Mouse (Mus musculus) cerebellum, postnatal 25 days (tissue): Measurements from ENCODE around the gene Emc9.

Experiments used
- DNase-seq, 2 experiments: peaks; one replicate each; pipeline ENCODE4 v3.0.0; 2021; ENCODE audit warnings: mixed read lengths in 2 of 2

The Emc9 gene

GRCm38 (mm10) chr14:55590748-55591330 is 5.7 kb upstream of the Emc9 start, which contains the start of gene Psme2:
Psme2 (minus strand) TSS chr14:55591113.
- DNase-seq, result peak; percentile 76 to 83

GRCm38 (mm10) chr14:55589771-55590448 is 4.8 kb upstream of the Emc9 start:
- no peak for DNase-seq

GRCm38 (mm10) chr14:55589271-55589670 is 4.2 kb upstream of the Emc9 start:
- DNase-seq, result no peak

- no peak for DNase-seq
Observed at GRCm38 (mm10) chr14:55586149-55586548, 1.0 kb upstream of the Emc9 start.

GRCm38 (mm10) chr14:55585566-55585960 is 461 bp upstream of the Emc9 start:
- DNase-seq, result no peak

- DNase-seq, result no peak
Observed at GRCm38 (mm10) chr14:55584303-55584701, 800 bp downstream of the Emc9 start.

GRCm38 (mm10) chr14:55581981-55582681 is 3.0 kb downstream of the Emc9 start:
- DNase-seq, result no peak

GRCm38 (mm10) chr14:55580731-55581130 is 4.4 kb downstream of the Emc9 start:
- DNase-seq, result no peak

GRCm38 (mm10) chr14:55579511-55580496 is 5.3 kb downstream of the Emc9 start:
- DNase-seq, result no peak

GRCm38 (mm10) chr14:55578668-55579269 is 6.3 kb downstream of the Emc9 start:
- DNase-seq, result peak in 1 of 2 experiments; percentile 67

GRCm38 (mm10) chr14:55577871-55578667 is 7.0 kb downstream of the Emc9 start, which contains the start of gene Psme1:
Psme1 (plus strand) TSS chr14:55578123.
- peak; percentile 70 to 74 for DNase-seq

- peak in 1 of 2 experiments; percentile 44 for DNase-seq
Observed at GRCm38 (mm10) chr14:55576376-55576775, 8.7 kb downstream of the Emc9 start.

GRCm38 (mm10) chr14:55575711-55576110 is 9.4 kb downstream of the Emc9 start:
- no peak for DNase-seq

- no peak for DNase-seq
Observed at GRCm38 (mm10) chr14:55575302-55575701, 9.8 kb downstream of the Emc9 start, which contains the start of gene Fitm1. Fitm1 (plus strand) TSS chr14:55575617.

- DNase-seq, result no peak
Observed at GRCm38 (mm10) chr14:55571760-55572159, 13.3 kb downstream of the Emc9 start.

GRCm38 (mm10) chr14:55570588-55570987 is 14.5 kb downstream of the Emc9 start:
- DNase-seq, result no peak

- DNase-seq, result no peak
Observed at GRCm38 (mm10) chr14:55567496-55567895, 17.6 kb downstream of the Emc9 start.

GRCm38 (mm10) chr14:55565748-55566147 is 19.4 kb downstream of the Emc9 start:
- no peak for DNase-seq

- no peak for DNase-seq
Observed at GRCm38 (mm10) chr14:55563249-55563648, 21.9 kb downstream of the Emc9 start.

GRCm38 (mm10) chr14:55561860-55562259 is 23.2 kb downstream of the Emc9 start:
- no peak for DNase-seq
